Mouse (Mus musculus) cortical plate, adult 2 months (tissue): Measurements from ENCODE around the gene Tmem44.

Source experiments
- CTCF ChIP-seq: fragments of 200-500 bp; IDR thresholded peaks from 2 replicates; pipeline ENCODE4 v1.5.1; 2011; ENCODE audit warnings: mild to moderate bottlenecking, control low read depth, low read length; ENCODE audit not compliant: insufficient read depth; ENCODE audit errors: extremely low read depth
- POLR2A ChIP-seq: fragments of 200-500 bp; IDR thresholded peaks from 2 replicates; pipeline ENCODE4 v1.6.1; 2011; ENCODE audit warnings: mild to moderate bottlenecking, low read length, control low read depth; ENCODE audit not compliant: insufficient read depth; ENCODE audit errors: extremely low read depth

- no peak for TF ChIP-seq CTCF
- TF ChIP-seq POLR2A: no peak
Measured at GRCm38 (mm10) chr16:30510091-30510490, 40.6 kb downstream of the Tmem44 start.
